Mouse (Mus musculus) c-Kit-positive CD71-positive TER-119-positive erythroid progenitor cells, embryonic 14.5 days (primary cell): ENCODE measurements around the gene Swap70.
A peak's percentile ranks its signal among the peaks of the same experiment; 100 is the strongest.

ENCODE experiments used
- DNase-seq: peaks from one replicate; pipeline ENCODE4 v3.0.0-alpha.2; 2013; ENCODE audit warnings: low spot score

Gene Swap70

DNA sequence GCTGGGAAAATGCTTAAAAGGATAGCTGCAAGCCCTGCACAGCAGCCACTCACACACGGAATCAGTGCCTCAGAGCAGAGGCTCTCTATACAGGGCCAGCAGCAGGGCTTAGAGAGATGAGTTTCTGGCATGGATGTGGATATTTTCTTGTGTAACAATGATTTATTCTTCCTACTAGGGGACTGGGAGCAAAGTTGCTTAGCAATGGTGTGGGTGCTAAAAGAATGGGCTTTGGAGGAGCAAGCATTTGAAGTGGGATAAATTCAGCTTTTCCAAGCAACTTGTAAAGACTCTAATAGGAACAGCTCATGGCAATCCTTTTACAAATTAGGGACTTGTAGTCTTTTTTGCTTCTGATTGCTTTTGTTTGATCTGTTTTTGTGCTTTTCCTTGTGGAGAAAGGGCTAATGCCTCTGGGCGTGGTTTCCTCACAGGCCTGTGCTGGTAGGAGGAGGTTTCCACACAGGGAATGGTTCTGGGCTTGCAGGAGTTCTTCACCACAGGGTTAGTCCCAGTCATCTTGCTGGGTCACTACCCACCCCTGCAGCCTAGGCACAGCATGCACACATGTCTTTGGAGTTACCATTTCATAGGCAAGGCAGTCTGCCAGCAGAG lies 16.4 kb downstream of the Swap70 start:
- no peak for DNase-seq

DNA sequence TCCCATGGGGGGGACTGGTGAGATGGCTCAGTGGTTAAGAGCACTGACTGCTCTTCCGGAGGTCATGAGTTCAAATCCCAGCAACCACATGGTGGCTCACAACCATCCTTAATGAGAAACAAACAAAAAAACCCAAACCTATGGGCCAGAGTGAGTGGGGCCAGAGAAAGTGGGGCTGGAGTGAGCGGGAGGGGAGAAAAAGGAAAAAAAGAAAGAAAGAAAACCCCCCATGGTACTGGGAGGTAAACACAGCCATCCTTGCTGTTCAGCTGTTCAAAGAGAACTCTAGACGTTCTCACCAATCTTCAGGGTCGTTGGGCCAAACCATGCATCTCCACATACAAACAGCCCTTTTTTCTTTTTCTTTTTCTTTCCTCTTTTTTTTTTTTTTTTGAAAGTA lies 18.1 kb downstream of the Swap70 start:
- DNase-seq, result no peak

DNA sequence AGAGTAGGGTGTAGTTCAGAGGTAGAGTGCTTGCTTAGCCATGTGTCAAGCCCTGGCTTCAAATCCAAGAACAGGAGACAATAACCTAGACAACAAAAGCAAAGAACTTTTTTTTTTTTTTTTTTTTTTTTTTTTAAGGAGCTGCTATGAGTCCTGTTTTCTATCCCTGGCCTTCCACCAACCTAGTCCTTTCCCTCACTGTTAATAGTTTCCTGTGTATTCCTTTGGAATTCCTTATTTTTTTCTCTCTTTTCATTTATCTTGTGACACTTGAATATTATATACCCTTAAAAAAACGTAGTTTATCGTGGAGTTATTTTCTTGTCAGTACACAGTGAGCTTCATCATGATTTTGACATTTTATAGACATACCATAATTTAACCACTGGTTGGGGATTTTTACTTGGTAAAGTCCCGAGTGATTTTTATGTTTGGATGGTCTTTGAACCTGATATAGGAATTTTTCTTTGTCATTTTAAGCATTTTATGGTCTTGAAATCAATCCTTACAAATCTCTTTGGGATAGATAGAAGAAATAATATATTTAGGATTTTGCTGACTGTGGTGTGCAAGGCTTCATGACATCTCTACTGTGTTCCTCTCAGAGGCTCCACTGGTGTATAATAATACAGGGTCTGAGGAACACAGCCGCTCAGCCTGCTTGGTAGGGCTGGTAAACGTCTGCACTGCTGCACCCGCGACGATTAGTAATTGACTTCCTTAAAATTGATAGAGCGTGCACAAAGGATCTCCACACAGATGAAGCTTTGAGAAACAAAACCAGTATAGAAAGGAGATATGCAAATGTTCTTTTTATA lies 20.2 kb downstream of the Swap70 start:
- DNase-seq, result no peak

DNA sequence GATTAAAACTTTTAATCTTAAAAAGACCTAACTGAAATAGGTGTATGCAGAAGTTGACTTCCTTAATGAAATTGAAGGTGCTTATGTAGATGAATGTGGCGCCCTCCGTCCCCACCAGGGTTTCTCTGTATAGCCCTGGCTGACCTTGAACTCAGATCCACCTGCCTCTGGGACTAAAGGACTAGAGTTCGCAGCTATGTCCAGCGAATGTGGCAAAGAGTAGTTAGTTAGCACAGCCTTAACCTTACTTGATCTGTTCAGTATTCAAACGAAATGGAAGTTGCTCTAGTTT lies 20.7 kb downstream of the Swap70 start:
- DNase-seq, result no peak

DNA sequence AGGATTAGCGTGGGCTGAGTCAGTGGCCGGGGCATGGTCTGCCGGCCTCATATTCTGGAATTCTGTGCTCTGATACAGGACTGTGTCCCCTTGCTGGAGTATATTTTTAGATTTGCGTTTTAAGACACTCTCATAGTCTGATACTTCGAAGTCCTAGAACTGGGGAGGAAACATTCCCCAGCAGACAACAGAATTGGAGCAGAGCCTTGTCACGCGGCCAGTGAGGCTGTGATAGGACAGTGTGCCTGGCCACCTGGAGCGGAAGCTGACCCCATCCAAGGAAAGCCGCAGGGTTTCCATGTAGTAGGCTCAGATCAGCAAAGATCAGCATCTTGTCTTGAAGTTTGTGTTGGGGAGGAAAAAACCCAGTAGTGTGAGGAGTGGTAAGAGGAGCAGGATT lies 23.6 kb downstream of the Swap70 start:
- no peak for DNase-seq

DNA sequence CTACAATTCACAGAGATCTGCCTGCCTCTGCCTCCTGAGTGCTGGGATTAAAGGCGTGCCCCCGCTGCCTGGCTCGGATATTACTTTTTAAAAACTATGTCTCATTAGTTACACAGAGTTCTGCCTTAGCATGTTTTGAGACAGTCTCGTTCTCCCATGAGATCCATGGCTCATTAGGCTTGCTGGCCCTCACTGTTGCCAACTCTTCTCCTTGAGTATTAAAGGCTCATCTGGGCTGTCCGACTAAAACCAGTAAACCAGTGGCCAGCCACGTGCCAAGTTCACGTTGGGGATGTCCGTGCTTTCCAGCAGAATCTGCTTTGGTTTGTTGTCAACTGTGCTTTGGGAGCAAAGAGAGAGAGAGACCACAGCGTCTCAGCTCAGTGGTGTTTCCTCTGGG lies 25.0 kb downstream of the Swap70 start:
- DNase-seq, result no peak

DNA sequence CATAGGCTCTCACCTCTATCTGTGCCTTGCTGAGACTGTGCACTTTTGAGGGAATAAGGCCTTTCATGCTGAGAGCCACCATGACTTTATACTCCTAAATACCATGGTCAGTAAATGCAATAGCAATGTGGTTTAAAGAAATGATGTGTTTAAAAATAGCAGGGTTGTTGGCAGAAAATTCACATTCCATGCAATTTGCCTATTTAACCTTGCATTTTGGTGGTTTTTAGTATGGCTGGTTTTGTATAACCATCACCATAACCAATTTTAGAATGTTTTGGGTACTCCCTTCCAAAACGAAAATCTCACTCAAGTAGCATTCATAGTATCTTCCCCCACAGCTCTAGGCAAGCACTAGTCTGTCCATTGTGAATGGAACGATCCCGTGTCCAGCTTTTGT lies 26.3 kb downstream of the Swap70 start:
- no peak for DNase-seq

DNA sequence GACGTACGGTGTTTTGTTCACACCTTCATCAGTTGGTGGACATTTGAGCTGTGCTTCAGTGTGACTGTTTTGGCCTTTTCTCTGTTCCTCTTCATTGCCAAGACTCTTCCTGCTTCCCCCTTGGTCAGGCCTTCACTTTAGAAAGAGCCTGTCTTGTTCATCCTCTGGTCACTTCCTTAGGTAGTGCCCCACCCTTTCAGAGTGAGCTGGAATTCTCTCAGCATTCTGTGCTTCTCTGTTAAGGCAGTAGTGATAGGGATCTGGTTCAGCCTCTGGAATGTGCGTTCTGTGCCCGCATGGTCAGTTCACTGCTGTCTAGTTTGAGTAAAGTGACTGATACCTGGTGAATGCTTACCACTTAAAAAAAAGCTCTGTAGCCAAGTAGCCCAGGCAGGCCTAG lies 27.2 kb downstream of the Swap70 start:
- DNase-seq, result no peak

DNA sequence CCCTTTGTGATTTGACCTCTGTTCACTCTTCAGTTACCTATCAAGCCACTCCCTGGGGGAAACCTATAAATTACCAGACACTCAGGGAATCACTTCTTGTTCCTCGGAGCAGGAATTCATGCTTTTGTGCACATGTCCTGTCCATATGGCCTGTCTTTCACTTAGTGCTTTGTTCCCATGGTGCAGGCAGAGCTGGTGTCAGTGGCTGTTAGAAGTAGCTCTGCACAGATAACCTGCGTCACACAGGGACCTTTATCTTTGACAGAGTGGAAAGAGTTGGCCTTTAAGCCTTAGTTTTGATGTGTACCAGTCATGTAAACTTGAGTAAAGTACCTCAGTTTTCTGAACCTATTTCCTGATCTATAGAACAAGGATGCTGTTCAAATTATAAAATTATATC lies 32.4 kb downstream of the Swap70 start:
- DNase-seq, result no peak

DNA sequence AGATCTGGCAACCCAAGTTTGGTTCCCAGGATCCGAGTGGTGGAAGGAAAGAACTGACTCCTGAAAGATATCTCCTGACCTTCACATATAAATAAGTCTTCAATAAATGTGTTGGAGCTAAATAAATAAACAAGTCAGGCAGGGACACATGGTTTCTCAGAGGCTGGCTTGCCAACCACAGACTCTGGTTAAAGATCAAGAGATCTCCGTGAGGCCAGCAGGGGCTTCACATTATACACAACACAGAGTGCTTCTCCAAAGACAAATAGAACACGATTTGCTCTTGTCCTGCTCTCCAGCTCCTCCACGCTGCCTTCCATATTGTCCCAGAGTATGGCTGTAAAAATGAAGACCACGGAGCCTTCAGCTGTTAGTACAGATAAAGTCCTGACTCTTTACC lies 32.9 kb downstream of the Swap70 start:
- no peak for DNase-seq

DNA sequence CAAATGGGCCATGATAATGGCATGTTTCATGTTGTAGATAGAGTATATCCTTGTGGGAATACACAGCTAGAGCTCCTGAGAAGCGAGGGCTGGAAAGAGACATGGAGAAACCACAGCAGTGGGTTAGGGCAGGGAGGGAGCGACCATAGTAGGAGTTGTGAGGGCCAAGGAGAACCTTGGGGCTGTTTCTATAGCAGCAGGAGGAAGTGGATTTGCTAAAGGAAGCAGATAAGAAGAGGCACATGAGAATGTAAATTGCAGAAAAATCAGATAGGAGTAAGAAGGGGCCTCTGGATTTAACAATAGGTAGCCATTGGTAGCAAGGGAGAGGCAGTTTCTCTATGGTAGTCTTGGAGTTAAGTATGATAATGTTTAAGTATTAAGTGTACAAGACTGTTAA lies 35.5 kb downstream of the Swap70 start:
- no peak for DNase-seq

DNA sequence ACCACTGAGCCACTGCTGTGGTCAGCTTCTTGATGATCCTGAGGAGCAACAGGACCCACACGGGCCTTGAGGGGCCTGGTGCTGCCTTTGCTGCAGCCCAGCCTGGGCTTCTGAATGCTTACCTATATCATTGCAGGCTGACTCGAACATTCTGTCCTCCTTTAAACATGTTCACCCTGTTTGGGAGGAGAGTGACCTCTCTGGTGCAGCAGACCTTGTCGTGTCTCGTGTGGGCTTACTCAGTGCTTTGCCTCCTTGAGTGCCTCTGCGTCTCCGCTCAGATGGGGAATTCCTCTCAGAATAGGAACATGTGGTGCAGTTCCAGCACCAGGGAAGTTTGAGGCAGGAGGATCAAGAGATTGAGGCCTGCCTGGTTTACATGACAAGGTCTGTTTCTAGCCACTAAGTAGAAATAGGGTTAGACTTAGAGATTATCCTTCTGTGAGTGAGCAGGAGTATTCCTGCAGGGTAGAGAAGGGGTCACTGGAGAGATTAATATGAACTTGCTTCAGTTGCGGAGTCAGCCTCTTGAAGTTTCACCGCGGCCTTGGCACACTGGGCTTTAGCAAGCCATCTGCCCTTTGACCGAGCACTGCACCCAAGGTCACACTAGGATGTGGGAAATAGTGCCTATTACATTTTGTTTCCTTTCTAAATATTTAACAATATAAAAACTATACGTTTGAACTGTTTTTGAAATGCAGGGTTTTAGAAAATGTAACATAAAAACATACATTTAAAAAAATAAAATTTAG lies 36.9 kb downstream of the Swap70 start:
- no peak for DNase-seq

DNA sequence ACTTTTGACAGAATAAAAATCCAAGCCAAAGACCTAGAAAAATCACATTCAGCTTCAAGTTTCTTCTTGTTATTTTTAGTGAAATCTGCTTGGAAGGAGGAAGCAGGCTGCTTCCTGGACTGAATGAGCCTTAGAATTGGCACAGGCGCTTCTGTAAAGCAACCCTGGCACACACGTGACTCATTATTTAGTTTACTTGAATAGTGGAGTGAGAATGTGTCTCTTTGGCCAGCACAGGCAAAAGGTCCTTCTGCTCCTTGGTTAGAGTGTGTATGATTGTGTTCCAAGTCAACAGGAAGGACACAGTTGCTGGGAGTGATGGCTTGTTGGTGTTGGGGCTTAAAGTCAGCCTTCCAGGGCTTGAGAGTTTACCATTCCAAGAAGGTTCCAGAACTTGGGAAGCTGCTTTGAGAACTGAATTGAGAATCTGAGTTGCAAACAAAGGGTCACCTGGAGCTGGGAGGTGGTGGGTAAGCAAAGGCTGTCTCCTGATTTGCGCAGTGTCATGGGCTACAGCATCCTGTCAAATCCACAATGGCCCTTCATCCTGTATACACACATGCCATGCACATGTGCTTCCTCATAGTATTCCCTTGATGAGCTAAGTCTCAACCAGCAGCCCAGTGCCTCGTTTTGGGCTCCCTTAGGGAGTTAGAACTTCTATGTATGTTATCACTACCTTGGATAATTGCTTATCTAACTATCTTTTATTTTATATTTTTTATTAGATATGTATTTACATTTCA lies 38.6 kb downstream of the Swap70 start:
- DNase-seq, result no peak

DNA sequence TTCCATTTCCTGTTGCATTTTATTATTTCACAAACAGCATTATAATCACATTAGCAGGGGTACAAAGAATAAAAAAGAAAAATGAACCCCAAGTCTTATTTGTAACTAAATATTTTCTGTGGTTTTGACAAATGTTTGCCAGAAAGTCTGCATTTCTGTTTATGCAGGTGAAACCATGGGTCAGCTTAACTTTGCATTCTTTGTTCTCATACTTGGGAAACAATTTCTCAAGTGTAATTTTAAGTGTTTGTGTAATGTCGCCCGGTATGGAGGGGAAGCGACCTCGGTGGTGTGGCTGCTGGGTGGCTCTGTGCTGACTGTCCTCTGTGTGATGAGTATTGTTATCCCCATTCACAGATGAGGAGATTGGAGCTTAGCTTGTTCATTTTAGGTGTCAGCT lies 40.3 kb downstream of the Swap70 start:
- no peak for DNase-seq

DNA sequence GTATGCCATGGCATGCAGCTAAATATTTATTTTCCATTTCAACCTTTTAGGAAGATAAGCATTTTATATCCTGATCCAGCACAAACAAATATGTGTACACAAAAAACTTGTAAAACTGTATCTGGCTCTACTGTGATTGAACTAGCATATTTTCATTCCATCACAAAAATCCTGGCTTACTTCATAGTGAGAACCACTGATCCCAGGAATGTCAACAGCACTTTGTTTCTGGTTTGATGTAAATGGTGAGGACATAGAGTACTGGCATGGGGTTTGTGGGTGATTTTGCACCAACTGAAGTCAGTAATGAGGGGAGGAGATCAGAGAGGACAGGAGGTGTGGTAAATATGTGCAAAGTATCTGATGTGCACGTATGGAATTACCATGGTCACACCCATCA lies 41.1 kb downstream of the Swap70 start:
- DNase-seq, result no peak

DNA sequence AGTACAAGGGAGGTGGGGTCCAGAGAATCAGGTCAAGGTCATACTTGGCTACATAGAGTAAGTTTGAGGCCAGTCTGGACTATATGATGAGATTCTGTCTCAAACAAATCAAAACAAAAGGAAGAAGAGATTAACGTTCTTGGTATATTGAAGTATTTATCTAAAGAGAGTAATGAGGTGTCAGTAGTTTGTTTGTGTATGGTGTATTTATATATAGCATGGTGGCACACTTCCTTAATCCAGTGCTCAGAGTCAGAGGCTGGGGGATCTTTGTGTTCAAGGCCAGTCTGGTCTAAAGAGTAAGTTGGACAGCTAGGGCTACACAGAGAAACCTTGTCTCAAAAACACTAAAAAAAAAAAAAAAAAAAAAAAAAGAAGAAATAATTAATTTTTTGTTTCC lies 42.0 kb downstream of the Swap70 start:
- no peak for DNase-seq

DNA sequence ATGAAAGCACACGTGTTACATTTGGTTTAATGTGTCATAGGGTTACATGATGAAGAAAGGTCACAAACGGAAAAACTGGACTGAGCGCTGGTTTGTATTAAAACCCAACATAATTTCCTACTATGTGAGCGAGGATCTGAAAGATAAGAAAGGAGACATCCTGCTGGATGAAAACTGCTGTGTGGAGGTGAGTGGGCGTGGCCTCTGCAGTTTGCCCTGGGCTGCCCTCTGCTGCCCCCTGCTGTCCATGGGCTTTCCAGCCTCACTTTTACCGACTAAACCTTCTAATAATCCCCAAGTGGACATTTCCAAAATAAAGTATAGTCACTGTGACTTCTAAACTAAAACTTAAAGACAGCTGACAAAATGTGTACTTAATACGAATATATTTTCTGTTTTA lies 44.3 kb downstream of the Swap70 start:
- peak; percentile 81 for DNase-seq

DNA sequence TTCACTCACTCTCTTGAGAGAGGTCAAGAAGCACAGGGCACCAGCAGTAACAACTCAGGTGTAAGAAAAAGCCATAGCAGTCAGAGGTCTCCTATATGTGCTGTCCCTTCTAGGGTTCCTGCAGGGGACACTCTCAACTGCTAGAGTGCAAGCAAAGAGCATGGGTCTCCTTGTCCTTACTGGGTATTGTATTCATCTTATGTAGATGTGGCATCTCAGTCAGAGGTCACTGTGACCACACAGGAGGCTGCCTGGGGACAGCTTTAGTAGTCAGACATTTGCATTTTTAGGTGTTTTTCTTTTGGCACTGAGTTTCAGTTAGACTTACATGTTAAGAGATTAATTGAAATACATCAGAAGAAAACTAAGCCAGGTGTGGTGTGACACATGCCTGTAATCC lies 45.5 kb downstream of the Swap70 start:
- DNase-seq, result no peak

DNA sequence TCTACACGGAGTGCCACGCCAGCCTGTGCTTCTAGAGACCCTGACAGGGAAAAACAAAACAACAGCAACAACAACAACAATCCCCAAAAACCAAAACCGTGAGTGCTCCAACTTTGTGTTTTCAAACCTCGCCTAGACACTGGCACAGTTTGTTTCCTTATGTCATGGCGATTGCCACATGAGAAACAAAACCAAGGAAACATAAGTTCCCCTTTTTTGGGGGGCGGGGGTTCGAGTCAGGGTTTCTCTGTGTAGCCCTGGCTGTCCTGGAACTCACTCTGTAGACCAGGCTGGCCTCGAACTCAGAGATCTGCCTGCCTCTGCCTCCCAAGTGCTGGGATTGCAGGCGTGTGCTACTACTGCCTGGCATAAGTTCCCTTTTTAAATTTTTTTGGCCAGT lies 46.5 kb downstream of the Swap70 start:
- no peak for DNase-seq

DNA sequence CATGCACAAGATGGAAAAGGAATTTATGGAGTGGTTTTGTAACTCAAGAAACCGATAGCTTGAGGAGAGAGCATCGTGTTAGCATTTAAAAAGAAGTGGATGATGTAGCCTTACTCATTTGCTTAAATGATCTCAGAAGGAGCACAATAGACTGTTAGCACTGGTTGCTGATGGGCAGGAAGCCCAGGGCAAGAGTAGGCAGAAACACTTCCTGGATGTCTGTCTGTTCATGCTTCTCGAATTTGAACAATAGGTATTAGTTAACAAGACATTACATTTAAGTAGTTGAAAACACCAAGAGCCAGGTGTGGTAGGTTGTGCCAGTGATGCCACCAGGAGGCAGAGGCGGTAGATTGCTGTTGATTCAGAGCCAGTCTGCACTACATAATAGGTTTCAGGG lies 47.0 kb downstream of the Swap70 start:
- DNase-seq, result no peak

DNA sequence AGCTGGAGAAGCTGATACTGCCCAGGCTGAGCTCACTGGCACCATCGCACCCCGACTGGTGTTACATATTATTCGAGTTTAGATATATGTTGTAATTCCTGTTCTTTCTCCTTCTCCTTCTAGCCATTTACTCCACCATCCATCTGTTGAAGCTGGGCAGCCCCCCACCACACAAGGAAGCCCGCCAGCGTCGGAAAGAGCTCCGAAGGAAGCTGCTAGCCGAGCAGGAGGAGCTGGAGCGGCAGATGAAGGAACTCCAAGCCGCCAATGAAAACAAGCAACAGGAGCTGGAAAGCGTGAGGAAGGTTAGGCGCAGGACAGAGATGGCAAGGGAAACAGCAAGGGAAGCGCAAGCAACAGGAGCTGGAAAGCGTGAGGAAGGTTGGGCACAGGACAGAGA lies 48.3 kb downstream of the Swap70 start:
- no peak for DNase-seq

DNA sequence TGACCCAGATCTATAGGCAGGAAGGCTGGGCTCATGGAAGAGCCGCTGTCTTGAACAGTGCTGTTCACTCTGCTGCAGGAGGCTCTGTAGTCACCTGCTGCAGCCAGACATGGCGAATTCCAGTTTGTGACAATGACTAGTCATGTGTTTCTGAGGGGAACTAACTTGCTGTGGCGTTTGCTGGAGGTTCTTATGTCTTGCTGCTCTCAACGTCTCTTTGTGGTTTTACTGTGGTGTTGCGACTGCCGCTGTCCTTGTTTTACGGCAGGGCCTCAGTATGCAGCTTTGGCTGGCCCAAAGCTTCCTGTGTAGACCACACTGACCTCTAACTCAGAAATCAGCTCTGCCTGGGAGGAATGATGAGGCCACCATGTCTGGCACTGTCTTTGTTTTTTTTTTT lies 48.9 kb downstream of the Swap70 start:
- no peak for DNase-seq

DNA sequence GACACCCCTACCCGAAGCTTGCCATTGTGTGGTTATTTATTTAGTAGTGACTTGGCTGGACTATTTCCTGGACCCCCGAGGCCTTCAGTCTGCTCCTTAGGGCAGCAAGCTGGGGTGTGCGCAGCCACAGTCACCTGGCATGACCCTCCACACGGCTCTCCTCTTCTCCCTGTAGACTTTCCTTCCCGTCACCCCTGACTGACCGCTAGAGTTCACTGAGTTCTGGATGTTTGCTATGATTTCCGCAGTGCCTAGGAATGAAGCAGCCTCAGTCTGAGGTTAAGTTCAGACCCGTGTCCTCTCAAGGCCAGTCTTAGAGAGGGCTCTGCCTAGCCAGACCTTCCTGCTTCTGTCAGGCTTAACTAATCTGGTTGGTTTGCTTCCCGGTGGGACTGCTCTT lies 50.3 kb downstream of the Swap70 start:
- no peak for DNase-seq
